Mouse (Mus musculus) gastrocnemius, postnatal 25 days (tissue): ENCODE data around the gene Bahd1. TPM values are rescaled to one million over a fixed set of nuclear protein-coding genes. Genes with fewer than 3 reads are reported as not detected.
A peak's percentile ranks its signal among the peaks of the same experiment; 100 is the strongest.

ENCODE experiments used
- DNase-seq: peaks from one replicate; pipeline ENCODE4 v3.0.0; 2022
- total RNA-seq, 2 experiments: library from RNA; stranded (reverse); gene quantifications; 1 replicate in 1 of 2; 2 replicates in 1 of 2; pipeline ENCODE4 v1.2.3; 2021

Gene Bahd1
- total RNA-seq, 2 experiments from 2014 or later: 4.2 TPM

DNA sequence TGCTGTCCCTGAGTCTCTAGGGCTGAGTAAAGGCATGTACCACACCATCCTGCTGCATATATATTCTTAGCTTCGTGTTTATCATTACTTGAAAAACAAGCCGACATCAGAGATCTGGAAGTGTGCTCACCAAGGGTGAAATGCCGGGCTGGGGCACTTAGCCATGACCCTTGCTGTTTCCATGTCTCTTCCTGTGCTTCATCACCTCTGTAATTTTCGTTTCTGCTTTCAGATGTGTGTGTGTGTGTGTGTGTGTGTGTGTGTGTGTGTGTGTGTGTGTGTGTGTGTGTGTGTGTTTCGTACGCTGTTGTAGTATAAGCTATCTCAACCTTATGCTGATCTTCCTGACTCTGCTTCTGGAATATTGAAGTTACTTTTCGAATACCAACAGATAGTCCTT is 41.2 kb downstream of the Bahd1 start:
- no peak for DNase-seq

DNA sequence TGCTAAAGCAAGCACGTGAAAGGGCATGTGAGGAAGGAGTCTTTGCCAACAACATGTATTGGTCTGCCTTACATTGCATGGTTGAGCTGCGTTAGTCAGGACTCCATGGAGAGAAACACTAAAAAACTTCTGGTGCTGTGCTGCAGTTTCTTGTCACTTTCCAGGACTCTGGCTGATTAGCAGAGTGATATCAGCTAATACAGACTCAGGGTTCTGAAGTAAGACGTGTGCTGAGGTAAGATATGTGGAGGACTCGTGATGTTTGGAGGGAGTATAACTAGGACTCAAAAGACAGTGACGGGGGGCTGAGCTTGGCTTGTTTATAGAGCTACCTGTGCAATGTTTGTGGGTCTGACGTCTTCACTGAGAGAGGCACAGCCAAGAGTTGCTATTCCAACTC is 43.1 kb downstream of the Bahd1 start:
- no peak for DNase-seq

DNA sequence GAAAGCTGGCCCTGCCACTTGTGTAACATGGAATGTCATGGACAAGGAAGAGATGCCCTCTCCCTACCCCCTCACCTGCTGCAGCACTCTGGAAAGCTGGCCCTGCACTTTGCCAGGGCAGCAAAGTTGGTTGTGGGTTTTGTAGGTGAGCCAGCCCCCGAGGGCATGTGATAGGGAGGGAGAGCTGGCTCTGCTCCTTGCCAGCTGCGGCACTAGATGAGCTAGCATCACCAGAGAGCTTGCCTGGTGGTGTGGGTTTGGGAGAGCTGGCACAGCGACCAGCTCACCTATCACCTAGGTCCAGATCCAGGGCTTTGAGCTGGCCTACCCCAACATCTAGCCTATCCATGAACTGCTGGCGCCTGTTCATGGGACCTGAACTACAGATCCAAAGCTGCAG is 48.6 kb downstream of the Bahd1 start:
- DNase-seq: no peak

DNA sequence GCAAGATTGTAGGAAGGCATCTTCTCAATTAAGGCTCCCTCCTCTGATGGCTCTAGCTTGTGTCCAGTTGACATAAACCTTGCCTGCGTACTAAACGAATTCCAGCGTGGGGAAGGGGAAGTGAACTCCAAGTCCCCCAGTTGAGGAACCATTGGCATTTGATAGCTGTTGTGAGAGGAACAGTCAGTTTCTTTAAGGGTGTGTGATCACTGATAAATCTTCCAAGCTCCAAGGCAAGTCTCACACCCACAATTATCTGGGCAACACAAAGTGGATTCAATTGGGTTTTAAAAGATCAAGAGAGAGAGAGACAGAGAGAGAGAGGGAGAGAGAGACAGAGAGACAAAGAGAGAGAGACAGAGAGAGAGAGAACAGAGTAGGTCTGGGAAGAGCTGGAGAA is 49.5 kb downstream of the Bahd1 start:
- no peak for DNase-seq

- DNase-seq: no peak
Measured at GRCm38 (mm10) chr2:118956497-118956896, 56.3 kb downstream of the Bahd1 start.

DNA sequence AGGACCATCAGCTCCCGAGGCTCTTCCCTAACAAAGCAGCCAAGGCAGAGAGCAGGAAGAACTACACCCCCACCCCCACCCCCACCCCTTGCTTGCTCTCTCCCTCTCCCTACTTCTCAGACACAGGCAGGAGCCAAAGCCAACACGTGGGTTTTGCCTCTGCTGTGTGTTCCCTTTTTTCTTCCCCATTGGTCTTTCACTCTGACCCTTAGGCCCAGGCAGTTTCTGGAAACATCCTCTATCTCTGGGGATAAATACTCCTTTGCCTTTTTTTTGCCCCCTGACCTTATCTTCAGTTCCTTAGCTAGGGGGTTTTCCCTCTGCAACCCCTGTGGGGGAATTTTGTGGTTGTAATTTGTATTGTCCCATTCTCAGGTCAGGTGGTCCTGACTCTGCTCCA is 59.5 kb downstream of the Bahd1 start:
- DNase-seq: no peak

- no peak for DNase-seq
Measured at GRCm38 (mm10) chr2:118960413-118960812, 60.2 kb downstream of the Bahd1 start.

GRCm38 (mm10) chr2:118961546-118961945 is 61.4 kb downstream of the Bahd1 start:
- DNase-seq: no peak

GRCm38 (mm10) chr2:118963007-118963675 is 63.0 kb downstream of the Bahd1 start:
- DNase-seq: no peak

GRCm38 (mm10) chr2:118963676-118964012 is 63.5 kb downstream of the Bahd1 start:
- no peak for DNase-seq

DNA sequence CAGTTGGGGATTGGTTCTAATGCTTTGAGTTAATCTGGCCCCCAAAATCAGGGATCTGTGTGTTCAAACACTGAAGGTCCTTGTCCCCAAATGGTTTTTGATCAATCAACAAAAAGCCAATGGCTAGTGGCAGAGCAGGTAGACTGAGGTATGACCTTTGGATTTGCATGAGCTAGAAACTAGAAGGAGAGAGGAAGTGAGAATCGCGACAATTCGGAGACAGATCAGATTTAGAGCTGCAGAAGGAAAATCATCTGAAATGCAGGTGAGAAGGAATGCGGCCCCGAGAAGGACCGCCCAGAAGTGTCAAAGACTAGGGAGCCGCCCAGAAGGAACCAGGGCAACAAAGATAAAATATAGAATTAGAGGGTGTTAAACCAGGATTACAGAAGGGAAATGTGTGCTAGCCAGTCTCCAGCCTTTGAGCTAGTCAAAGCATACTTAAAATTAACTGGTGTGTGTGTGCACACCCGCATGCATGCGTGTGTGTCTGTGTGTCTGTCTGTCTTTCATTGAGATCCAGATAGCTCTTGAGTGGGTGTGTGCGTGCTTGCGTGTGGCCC is 69.5 kb downstream of the Bahd1 start:
- no peak for DNase-seq

GRCm38 (mm10) chr2:118972048-118972447 is 71.9 kb downstream of the Bahd1 start:
- DNase-seq: no peak

- DNase-seq: peak; percentile 80
Measured at GRCm38 (mm10) chr2:118972687-118973376, 72.7 kb downstream of the Bahd1 start.

Other genes starting within 250 kb of the Bahd1 start
- gene Pak6, start 237.1 kb upstream of the Bahd1 start, total RNA-seq: under 1 TPM in 1 of 2 experiments, not detected in 1; 0.64 TPM
- not detected for gene Ankrd63, start 196.4 kb upstream of the Bahd1 start, total RNA-seq
- gene Plcb2, start 171.9 kb upstream of the Bahd1 start, total RNA-seq: under 1 TPM; 0.15 to 0.16 TPM
- gene Inafm2, start 154.6 kb upstream of the Bahd1 start, total RNA-seq: 1 to 10 TPM; 3.6 to 4.9 TPM
- 10 to 100 TPM; 11.8 to 13.0 TPM for gene Ccdc9b, start 137.7 kb upstream of the Bahd1 start, total RNA-seq
- not detected for gene Phgr1, start 127.6 kb upstream of the Bahd1 start, total RNA-seq
- gene Disp2, start 120.7 kb upstream of the Bahd1 start, total RNA-seq: not detected
- 1 to 10 TPM in 1 of 2 experiments, under 1 TPM in 1; 0.92 to 1.3 TPM for gene Knstrn, start 86.4 kb upstream of the Bahd1 start, total RNA-seq
- gene Ivd, start 38.4 kb upstream of the Bahd1 start, total RNA-seq: 100 to 1,000 TPM; 121 to 136 TPM
- gene Chst14, start 26.1 kb downstream of the Bahd1 start, total RNA-seq: 1 to 10 TPM; 2.8 TPM
- gene Ccdc32, start 129.0 kb downstream of the Bahd1 start, total RNA-seq: 1 to 10 TPM; 3.7 to 4.8 TPM
- gene Rpusd2, start 134.4 kb downstream of the Bahd1 start, total RNA-seq: 1 to 10 TPM; 2.4 to 2.5 TPM
- under 1 TPM; 0.28 to 0.88 TPM for gene Knl1, start 146.7 kb downstream of the Bahd1 start, total RNA-seq
- 1 to 10 TPM in 1 of 2 experiments, under 1 TPM in 1; 0.78 to 1.2 TPM for gene Rad51, start 212.4 kb downstream of the Bahd1 start, total RNA-seq